Mouse (Mus musculus) G1E (cell line): Measurements from ENCODE around the gene Phldb3.

Experiments used
- CTCF ChIP-seq: IDR thresholded peaks from 2 replicates; pipeline ENCODE4 v1.5.1; 2012; ENCODE audit warnings: low read depth, low read length, inconsistent platforms, mixed read lengths
- GATA1 ChIP-seq: IDR thresholded peaks from 2 replicates; pipeline ENCODE4 v1.6.1; 2012; ENCODE audit warnings: borderline replicate concordance, low read length, inconsistent platforms, mixed read lengths
- POLR2AphosphoS5 ChIP-seq: IDR thresholded peaks from 2 replicates; pipeline ENCODE4 v1.6.1; 2012; ENCODE audit warnings: low read depth, low read length, inconsistent platforms; ENCODE audit not compliant: insufficient replicate concordance

DNA sequence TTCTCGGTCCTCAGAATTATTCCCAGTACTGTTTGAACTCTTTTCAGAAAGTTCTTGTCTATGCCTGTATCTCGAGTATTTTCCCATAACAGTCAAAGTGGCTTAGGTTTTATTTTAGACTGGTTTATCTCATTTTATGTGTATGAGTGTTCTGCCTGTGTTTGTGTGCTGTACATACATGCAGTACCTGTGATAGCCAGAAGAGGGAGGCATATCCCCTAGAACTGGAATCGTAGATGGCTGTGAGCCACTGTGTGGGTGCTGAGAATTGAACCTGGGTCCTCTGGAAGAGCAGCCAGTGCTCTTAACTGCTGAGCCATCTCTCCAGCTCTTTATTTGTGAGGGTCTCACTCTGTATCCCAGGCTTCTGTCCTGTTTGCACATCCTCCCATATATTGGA, 10.6 kb downstream of the Phldb3 start:
- TF ChIP-seq GATA1 (no peak), CTCF (peak; percentile 21; the same call in 1 of the 2 replicates), POLR2AphosphoS5 (no peak)
